Mouse (Mus musculus) bone marrow, adult 2 months (tissue): Measurements from ENCODE around the gene Mdm1.

Source experiments
- CTCF ChIP-seq: fragments of 200-500 bp; IDR thresholded peaks from 2 replicates; pipeline ENCODE4 v1.5.1; 2011; ENCODE audit warnings: low read length, control low read depth; ENCODE audit not compliant: control insufficient read depth, insufficient read depth
- POLR2A ChIP-seq: fragments of 200-500 bp; IDR thresholded peaks from 2 replicates; pipeline ENCODE4 v1.6.1; 2011; ENCODE audit warnings: low read depth, mild to moderate bottlenecking, control low read depth, low read length, borderline replicate concordance; ENCODE audit not compliant: control insufficient read depth

- TF ChIP-seq CTCF (no peak), POLR2A (no peak)
These were observed 20.3 kb upstream of the Mdm1 start for GRCm38 (mm10) chr10:118121047-118121936.
